Mouse (Mus musculus) cerebellum, adult 2 months (tissue): ENCODE measurements around the gene Ldah. TPM values are rescaled to one million over a fixed set of nuclear protein-coding genes. Genes with fewer than 3 reads are reported as not detected.

Experiments used
- DNase-seq, 2 experiments: peaks; one replicate each; pipeline ENCODE4 v3.0.0; 2021
- H3K27ac ChIP-seq: fragments of 200-500 bp; 2 replicates; pipeline ENCODE4 v1.5.1; 2012; ENCODE audit warnings: low read length, control low read depth, inconsistent platforms; ENCODE audit not compliant: insufficient read depth
- H3K27me3 ChIP-seq: fragments of 200-500 bp; 2 replicates; pipeline ENCODE4 v1.6.1; 2012; ENCODE audit warnings: inconsistent platforms, mild to moderate bottlenecking, low read length, moderate library complexity; ENCODE audit not compliant: control insufficient read depth, insufficient read depth
- H3K4me1 ChIP-seq: fragments of 200-500 bp; 2 replicates; pipeline ENCODE4 v1.6.1; 2011; ENCODE audit warnings: low read length; ENCODE audit not compliant: control insufficient read depth, insufficient read depth
- H3K4me3 ChIP-seq: fragments of 200-500 bp; replicated peaks from 2 replicates; pipeline ENCODE3; 2011; ENCODE audit warnings: mild to moderate bottlenecking, low read depth, low read length, control low read depth; ENCODE audit not compliant: insufficient read depth
- CTCF ChIP-seq: fragments of 200-500 bp; IDR thresholded peaks from 2 replicates; pipeline ENCODE4 v1.5.1; 2011; ENCODE audit warnings: low read depth, mild to moderate bottlenecking, control low read depth, low read length, moderate library complexity, borderline replicate concordance; ENCODE audit not compliant: insufficient read depth
- POLR2A ChIP-seq: fragments of 200-500 bp; IDR thresholded peaks from 2 replicates; pipeline ENCODE4 v1.6.1; 2011; ENCODE audit warnings: low read length, control low read depth, borderline replicate concordance; ENCODE audit not compliant: insufficient read depth
- WGBS: fragments of 180-500 bp; shearing (Covaris S2); methylation state at CpG from one replicate; pipeline ENCODE4 v1.1.7; 2018; 5-methylcytosine and 5-hydroxymethylcytosine counted together
- polyA plus RNA-seq: library from polyadenylated mRNA; depleted of rRNA; stranded (reverse); fragments of >200 nt; gene quantifications from 2 replicates; pipeline ENCODE4 v1.2.3, GENCODE M21; 2012

Gene Ldah
- polyA plus RNA-seq, 1 experiment: 50.6 TPM

DNA sequence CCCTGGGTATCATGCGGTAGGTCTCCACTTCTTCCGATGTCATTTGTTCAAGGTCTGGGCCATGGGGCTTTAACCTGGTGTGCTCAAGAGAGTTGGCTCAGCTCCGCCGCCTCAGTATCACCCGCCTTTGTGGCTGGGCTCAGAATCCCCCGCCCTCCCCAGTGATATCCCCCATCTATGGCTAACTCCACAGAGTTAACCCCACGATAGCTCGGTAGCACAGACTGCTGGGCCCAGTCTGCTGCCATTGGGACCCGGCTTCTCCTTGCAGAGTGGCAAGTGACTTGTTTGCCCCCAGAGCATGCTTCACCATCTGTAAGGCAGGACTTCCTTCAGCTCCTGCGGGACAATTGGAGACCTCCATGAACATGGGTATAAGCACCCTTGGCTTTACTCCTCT is 116.2 kb downstream of the Ldah start:
- Histone ChIP-seq H3K27me3 (no peaks in the 10 kb centered on the region), H3K4me3 (no peak overlapping the region), H3K4me1 (peaks cover 11% of the 10 kb centered on the region), H3K27ac (no peak overlapping the region)
- no peak for TF ChIP-seq POLR2A
- TF ChIP-seq CTCF: no peak
- no peak for DNase-seq
- WGBS: 71% methylated on average over 10 of the region's 10 CpGs

DNA sequence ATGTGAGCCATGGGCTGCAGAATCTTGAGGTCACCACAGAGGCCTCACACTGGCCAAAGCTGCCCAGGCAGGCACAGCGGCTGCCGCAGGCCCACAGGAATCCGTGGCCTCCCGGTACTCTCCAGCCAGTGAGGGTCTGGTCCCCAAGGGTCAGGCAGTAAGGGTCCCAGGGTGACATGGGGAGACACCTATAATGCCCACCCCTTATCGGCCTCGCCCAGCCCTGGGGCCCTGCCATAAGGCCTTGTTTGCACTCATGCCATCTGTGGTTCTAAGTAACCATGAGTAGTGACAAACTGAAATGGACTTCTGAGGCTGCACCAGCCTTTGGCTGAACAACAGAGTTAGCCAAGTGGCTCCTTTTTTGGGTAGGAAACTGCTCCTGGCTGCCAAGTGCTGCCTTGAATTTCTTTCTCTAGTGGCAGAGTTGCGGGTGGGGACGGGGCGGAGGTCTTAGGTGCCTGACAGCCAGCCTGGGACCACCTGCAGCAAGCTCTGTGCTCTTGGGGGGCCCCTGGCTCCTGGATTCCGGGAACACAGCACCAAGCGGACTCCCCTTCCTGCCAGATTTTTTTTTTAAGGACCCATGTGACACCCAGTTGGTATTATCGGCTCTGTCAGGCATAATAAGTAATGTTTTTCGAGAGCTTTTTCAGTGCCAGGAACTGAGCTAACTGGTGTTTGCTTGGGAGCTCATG is 117.5 kb downstream of the Ldah start:
- DNase-seq: peak in 1 of 2 experiments; percentile 38
- Histone ChIP-seq H3K4me1 (peaks cover 11% of the 10 kb centered on the region), H3K27ac (peak overlapping the region; percentile 54; the same call in 1 of the 2 replicates), H3K4me3 (no peak overlapping the region), H3K27me3 (no peaks in the 10 kb centered on the region)
- TF ChIP-seq POLR2A (no peak), CTCF (no peak)
- 51% methylated on average over 13 of the region's 13 CpGs for WGBS

DNA sequence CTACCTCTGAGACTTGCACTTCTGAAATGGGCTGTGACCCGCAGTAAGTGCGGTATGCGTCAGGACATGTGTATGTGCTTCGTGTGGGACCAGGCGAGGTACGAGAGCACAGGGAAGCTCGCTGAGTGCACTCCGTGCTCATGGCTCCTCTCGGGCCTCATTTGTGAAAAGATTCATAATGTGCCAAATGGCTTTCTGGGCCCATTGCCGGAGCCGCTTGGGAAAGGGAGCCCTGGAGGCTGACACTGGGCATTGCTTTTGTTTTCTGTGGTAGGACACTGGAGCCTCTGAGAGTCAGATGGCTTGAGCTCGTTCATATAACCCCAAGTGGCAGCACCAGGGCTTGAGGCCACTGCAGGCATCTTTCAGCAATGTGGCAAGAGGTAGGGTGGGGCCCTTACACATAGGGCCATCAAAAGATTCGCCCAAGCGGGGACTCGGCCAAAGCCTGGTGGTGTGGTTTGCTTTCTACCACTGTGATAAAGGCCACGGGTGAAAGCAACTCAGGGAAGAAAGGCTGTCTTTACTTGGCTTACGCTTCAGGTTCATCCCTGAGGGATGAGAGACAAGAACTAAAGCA is 118.1 kb downstream of the Ldah start:
- H3K27ac ChIP-seq: peak overlapping the region; percentile 63; the same call in 1 of the 2 replicates
- WGBS: 47% methylated on average over 17 of the region's 17 CpGs
- DNase-seq: peak; percentile 42 to 63
- peaks cover 11% of the 10 kb centered on the region for H3K4me1 ChIP-seq
- no peak overlapping the region for H3K4me3 ChIP-seq
- no peaks in the 10 kb centered on the region for H3K27me3 ChIP-seq
- no peak for TF ChIP-seq POLR2A
- 0 out of 2 replicates have a peak, but pooled peaks have one; percentile 3 for TF ChIP-seq CTCF

DNA sequence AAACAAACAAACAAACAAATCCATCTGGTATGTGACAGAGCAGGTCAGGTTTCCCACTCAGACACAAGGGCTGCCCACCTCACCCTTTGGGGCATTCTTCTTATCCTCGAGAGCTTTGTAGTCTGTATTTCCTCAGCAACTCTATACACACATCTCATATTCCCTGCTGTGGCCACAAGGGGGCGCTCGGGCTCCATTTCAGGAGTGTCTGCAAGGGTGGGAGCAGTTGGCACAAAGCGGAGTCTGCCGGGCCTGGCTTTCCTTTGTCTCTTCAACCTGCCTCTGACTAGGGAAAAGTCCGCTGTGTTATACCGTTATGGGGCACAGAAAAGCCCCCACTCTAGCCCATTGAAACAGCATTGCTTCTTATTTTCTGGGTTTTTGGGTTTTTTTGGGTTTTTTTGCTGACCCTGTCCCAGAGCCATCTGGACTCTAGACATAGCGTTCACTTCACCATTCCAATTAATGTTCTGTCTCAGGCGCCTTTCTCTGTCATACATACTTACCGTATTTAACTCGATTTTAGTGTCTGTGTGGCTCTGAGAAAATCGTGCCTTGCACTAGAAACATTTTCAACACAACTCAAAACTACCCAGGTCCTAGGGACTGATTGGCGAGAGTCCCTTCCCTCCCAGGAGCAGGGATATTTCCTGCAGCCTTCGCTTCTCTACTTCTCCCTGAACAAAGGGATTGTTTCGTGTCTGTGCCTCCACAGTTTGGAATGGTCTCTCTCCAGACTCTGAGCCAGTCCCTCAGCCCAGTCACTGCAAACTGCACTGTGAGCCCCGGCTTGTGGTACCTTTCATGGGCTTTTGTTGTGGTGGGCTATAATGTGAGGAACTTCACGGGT is 119.1 kb downstream of the Ldah start:
- TF ChIP-seq POLR2A: no peak
- TF ChIP-seq CTCF: peak; percentile 91
- peak overlapping the region; percentile 63; the same call in 1 of the 2 replicates for H3K27ac ChIP-seq
- peak overlapping the region; percentile 11 for H3K4me3 ChIP-seq
- DNase-seq: peak; percentile 88 to 94
- H3K4me1 ChIP-seq: peaks cover 11% of the 10 kb centered on the region
- WGBS: 33% methylated on average over 17 of the region's 17 CpGs
- H3K27me3 ChIP-seq: no peaks in the 10 kb centered on the region

DNA sequence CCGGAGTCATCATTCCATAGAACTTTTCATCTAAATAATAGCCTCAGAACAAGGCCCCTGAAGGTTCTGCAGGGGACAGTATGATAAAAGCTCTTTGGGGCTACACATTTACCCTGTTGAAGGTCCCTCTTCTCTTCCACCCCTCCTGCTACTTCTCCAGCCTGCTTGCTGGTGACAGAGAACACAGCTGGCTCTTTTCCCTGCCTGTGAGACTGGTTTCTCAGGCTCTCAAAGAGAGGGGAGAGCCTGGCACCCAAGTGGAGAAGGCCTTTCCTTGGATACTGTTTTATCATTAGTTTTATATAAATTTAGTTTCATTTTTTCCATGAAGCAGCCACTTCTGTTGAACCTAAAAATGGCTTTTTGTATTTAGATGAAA is 119.8 kb downstream of the Ldah start:
- WGBS: 52% methylated on average over 1 of the region's 1 CpGs

DNA sequence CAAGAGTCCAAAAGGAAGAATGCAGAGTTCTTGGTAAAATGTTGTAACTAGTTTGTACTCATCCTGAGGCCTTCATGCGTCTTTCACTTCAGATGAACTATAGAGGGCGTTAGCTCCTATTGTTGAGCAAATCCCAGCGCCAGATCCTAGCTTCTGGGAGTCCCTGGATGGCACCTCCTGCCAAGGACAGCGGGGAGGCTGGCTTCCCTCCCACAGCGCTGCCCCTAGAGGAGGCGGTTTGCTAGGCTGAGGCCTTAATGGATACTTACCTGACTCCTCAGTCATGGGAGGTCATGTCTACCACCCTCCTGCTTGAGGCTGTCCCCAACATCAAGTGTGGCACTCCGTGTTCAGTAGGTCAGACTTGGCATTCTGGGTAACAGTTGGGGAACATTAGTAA is 121.3 kb downstream of the Ldah start:
- DNase-seq: no peak
- Histone ChIP-seq H3K27me3 (no peaks in the 10 kb centered on the region), H3K27ac (no peak overlapping the region), H3K4me1 (peaks cover 20% of the 10 kb centered on the region), H3K4me3 (no peak overlapping the region)
- 67% methylated on average over 7 of the region's 7 CpGs for WGBS
- no peak for TF ChIP-seq POLR2A
- no peak for TF ChIP-seq CTCF

More for the DNA sequence above, 119.8 kb downstream of the Ldah start:
- no peak overlapping the region for H3K4me3 ChIP-seq
- no peak for TF ChIP-seq CTCF
- no peak for TF ChIP-seq POLR2A
- H3K4me1 ChIP-seq: peaks cover 15% of the 10 kb centered on the region
- H3K27me3 ChIP-seq: no peaks in the 10 kb centered on the region
- DNase-seq: no peak
- no peak overlapping the region for H3K27ac ChIP-seq

DNA sequence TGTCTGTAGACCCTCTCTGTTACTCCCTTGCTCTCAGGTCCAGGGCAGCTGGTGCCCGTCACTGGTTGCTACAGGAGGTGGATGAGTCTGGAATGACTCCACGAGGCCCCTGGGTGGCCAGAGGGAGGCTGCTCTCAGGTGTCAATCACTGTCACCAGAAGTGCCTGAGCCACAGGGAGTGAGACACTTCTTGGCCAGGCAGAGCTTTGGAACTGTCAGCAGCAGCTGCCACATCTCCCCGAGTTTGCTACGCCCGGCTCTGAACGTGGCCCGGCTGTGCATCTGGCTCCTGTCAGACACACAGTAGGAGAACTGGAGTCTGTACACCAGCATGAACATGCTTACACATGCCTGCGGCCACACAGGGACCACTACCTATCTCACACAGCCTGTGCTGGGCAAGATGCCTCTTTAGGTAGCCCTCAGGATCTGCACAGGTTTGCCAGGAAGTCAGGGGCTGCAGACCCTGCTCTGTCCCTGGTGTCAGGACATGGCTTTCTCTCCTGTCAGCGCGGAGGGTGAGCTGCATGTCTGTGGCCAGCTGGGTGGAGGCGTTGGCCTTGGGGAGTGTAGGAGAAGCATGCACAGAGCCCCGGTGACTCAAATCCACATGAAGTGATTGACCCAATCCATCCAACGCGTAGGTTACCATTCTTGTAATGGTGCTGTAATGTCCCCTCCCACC is 123.7 kb downstream of the Ldah start:
- Histone ChIP-seq H3K4me1 (peaks cover 13% of the 10 kb centered on the region), H3K27ac (no peak overlapping the region), H3K27me3 (no peaks in the 10 kb centered on the region), H3K4me3 (no peak overlapping the region)
- 45% methylated on average over 14 of the region's 14 CpGs for WGBS
- TF ChIP-seq CTCF (no peak), POLR2A (no peak)
- DNase-seq: no peak
